Mouse (Mus musculus): ENCODE measurements around the gene Bpifa6.

Gene Bpifa6

GRCm38 (mm10) chr2:153974582-153974981 lies at the start of gene Bpifa6:
Bpifa6 (plus strand) TSS chr2:153974945.
- DNase-seq (ENCODE audit: extremely low read depth, low read depth) = no peak

GRCm38 (mm10) chr2:153929871-153930413 lies 44.8 kb upstream of the Bpifa6 start:
- DNase-seq (ENCODE audit: extremely low read depth, low read depth) = no peak

GRCm38 (mm10) chr2:153931125-153931524 lies 43.6 kb upstream of the Bpifa6 start:
- DNase-seq (ENCODE audit: extremely low read depth, low read depth) = no peak

- no peak for DNase-seq (ENCODE audit: extremely low read depth, low read depth)
Measured at GRCm38 (mm10) chr2:153933311-153933710, 41.4 kb upstream of the Bpifa6 start.

- no peak for DNase-seq (ENCODE audit: extremely low read depth, low read depth)
Measured at GRCm38 (mm10) chr2:153935348-153935747, 39.4 kb upstream of the Bpifa6 start.

- DNase-seq (ENCODE audit: extremely low read depth, low read depth) = no peak
Measured at GRCm38 (mm10) chr2:153937843-153938242, 36.9 kb upstream of the Bpifa6 start, which contains the start of gene Bpifb4. Bpifb4 (plus strand) TSS chr2:153938212.

- DNase-seq (ENCODE audit: extremely low read depth, low read depth) = no peak
Measured at GRCm38 (mm10) chr2:153943537-153943936, 31.2 kb upstream of the Bpifa6 start.

- no peak for DNase-seq (ENCODE audit: extremely low read depth, low read depth)
Measured at GRCm38 (mm10) chr2:153944567-153944966, 30.2 kb upstream of the Bpifa6 start.

GRCm38 (mm10) chr2:153952897-153953296 lies 21.8 kb upstream of the Bpifa6 start:
- peak; percentile 50 for DNase-seq (ENCODE audit: extremely low read depth, low read depth)

- peak; percentile 29 for DNase-seq (ENCODE audit: extremely low read depth, low read depth)
Measured at GRCm38 (mm10) chr2:153953836-153954235, 20.9 kb upstream of the Bpifa6 start.

- DNase-seq (ENCODE audit: extremely low read depth, low read depth) = no peak
Measured at GRCm38 (mm10) chr2:153962821-153963331, 11.9 kb upstream of the Bpifa6 start.

- no peak for DNase-seq (ENCODE audit: extremely low read depth, low read depth)
Measured at GRCm38 (mm10) chr2:153963334-153963733, 11.4 kb upstream of the Bpifa6 start.

- DNase-seq (ENCODE audit: extremely low read depth, low read depth) = no peak
Measured at GRCm38 (mm10) chr2:153970221-153970620, 4.5 kb upstream of the Bpifa6 start.

- DNase-seq (ENCODE audit: extremely low read depth, low read depth) = no peak
Measured at GRCm38 (mm10) chr2:153995770-153996169, 21.0 kb downstream of the Bpifa6 start.

- DNase-seq (ENCODE audit: extremely low read depth, low read depth) = no peak
Measured at GRCm38 (mm10) chr2:154000501-154000900, 25.8 kb downstream of the Bpifa6 start.

- DNase-seq (ENCODE audit: extremely low read depth, low read depth) = no peak
Measured at GRCm38 (mm10) chr2:154001056-154001455, 26.3 kb downstream of the Bpifa6 start.

- no peak for DNase-seq (ENCODE audit: extremely low read depth, low read depth)
Measured at GRCm38 (mm10) chr2:154004456-154004855, 29.7 kb downstream of the Bpifa6 start.

GRCm38 (mm10) chr2:154005094-154005493 lies 30.3 kb downstream of the Bpifa6 start:
- no peak for DNase-seq (ENCODE audit: extremely low read depth, low read depth)

- DNase-seq (ENCODE audit: extremely low read depth, low read depth) = no peak
Measured at GRCm38 (mm10) chr2:154005734-154006133, 31.0 kb downstream of the Bpifa6 start.

GRCm38 (mm10) chr2:154006331-154006730 lies 31.6 kb downstream of the Bpifa6 start:
- DNase-seq (ENCODE audit: extremely low read depth, low read depth) = no peak

- DNase-seq (ENCODE audit: extremely low read depth, low read depth) = no peak
Measured at GRCm38 (mm10) chr2:154007381-154007780, 32.6 kb downstream of the Bpifa6 start.

- no peak for DNase-seq (ENCODE audit: extremely low read depth, low read depth)
Measured at GRCm38 (mm10) chr2:154007965-154008364, 33.2 kb downstream of the Bpifa6 start, which contains the start of gene Bpifa2. Bpifa2 (plus strand) TSS chr2:154008265.

GRCm38 (mm10) chr2:154017990-154018389 lies 43.2 kb downstream of the Bpifa6 start:
- no peak for DNase-seq (ENCODE audit: extremely low read depth, low read depth)
